Mouse (Mus musculus): Measurements from ENCODE around the gene Dgkz. TPM values are rescaled to one million over a fixed set of nuclear protein-coding genes. Genes with fewer than 3 reads are reported as not detected.

Gene Dgkz
- 100 to 1,000 TPM; 499 to 596 TPM for total RNA-seq (2021)
- long read RNA-seq, full-length matches to known transcripts = 403 of 740 reads
- long read RNA-seq, partial matches to known transcripts = 92 of 740 reads
- long read RNA-seq, other reads (novel, unspliced or antisense) = 245 of 740 reads

DNA sequence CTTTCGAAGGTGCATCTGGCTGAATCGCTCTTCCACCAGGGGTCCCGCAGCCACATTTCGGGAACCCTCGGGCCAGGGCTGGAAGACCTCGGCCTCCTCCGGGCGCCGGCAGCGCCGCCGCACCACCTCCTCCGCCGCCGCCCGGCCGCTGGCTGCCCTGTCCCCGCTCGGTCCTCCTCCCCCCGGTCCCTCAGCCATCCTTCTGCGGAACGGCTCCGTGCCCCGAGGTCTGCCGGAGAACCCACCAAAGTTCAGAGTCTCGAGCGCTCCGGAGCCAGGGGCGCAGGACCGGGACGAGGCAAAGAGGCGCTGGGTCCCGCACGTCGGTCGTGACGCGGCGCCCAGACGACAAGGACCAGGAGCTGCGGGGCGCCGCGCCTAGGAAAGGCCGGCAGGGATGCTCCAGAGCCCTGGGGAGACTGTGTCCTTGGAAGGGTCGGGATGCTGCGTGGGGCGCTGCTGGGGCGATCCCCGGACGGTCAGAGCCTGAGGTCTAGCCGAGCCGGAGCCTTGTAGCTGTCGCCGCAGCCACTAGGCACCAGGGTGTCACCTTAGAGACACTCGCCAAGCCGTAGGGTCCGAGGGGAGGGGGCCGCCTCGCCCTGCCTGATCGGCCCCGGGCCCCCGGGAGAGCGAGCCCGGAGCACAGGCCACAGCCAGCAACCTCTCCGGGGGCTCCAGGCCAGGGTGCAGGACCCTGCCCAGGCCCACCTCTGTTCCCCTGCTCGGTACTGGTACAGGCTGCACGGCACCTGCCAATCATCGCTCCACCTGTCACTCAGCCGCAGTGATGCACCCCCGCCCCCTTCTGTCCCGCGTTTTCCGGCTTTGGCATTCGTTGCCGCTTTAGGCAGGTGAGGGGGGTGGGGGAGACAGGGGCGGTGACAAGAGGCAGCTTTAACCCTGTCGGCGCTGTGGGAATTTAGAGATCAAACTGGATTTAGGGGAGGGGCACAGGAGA is at the start of gene Dgkz:
Gene Dgkz (minus strand): TSS at position 284 of the 961 bp plus-strand sequence.
- DNase-seq (ENCODE audit: low spot score in 2 of 2) = no peak

DNA sequence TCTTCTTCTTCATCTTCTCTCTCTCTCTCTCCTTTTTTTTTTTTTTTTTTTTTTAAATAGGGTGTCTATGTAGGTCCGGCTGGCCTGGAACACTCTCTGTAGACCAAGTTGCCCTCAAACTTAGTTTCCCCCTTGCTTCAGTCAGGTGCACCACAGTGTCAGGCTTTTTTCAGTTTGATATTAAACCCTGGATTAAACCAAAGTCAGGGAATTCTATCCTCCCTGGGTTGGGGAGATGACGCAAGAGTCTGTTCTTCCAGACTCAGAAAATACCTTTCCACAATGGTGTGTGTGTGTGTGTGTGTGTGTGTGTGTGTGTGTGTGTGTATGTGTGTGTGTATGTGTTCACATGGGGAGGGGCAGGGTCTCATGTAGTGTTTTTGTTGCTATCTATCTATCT is 49.5 kb upstream of the Dgkz start:
- no peak for DNase-seq (ENCODE audit: low spot score in 2 of 2)

DNA sequence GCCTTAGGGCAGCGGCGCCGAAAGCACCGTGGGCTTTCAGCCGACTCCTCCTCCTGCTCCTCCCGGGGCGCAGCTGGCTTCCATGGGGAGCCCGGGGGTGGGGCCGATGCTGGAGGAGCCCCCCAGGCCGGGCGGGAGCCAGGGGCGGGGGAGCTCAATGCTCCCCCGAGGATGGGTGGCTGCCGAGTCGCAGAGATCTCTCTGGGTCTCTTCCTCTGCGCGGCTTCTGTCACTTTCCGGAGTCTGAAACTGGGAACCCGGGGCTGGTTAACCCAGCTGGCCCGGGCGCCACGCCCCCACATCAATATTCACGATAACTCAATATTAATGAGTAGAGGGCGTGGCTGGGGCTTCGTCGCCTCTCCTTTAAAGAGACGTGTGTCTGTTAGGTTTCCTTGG is 48.6 kb upstream of the Dgkz start, which contains the start of gene Creb3l1:
Gene Creb3l1 (minus strand): TSS at position 229 of the 399 bp plus-strand sequence.
- peak in 1 of 2 experiments; percentile 65 for DNase-seq (ENCODE audit: low spot score in 2 of 2)

DNA sequence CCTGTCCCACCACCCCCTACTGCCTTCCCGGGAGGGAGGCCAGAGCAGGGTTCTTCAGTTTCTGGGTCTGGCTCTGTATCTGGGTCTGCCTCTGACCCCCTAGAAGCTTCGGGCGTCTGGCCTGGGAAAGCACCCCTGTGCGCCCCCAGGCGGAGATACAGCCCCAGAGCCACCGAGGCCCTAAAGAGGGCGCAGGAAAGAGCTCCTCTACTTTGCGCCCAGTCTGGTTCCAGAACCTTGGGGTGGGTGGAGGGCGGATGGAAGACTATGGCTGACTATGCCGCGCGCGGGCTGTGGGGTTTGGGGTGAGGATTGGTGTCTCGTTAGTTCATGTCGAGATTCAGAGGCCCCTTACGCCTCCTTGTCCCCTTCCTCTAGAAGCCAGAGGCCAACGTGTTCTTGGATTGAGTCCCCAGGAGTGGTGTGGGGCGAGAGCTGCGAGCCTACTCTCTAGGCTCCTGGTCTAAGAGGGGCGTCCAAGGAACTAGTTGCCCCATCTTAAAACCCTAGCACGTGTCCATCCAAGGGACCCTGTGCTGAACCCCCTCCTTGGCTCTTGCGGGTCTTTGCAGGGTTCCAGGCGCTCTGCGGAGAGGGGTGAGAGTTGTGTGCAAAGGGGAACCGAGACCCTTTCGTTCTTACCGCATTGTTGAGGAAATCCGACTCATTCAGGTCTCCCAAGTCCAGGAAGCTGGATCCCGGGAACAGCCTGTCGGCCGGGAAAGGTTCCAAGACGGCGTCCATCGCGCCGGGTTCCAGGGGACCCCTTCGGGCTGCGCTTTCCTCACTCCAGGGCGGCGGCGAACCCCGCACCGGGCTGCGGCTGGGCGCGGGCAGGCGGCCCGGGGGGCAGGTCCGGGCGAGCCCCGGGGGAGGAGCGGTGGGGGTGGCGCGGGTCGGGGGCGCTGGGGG is 48.0 kb upstream of the Dgkz start:
- peak in 1 of 2 experiments; percentile 27 for DNase-seq (ENCODE audit: low spot score in 2 of 2)

DNA sequence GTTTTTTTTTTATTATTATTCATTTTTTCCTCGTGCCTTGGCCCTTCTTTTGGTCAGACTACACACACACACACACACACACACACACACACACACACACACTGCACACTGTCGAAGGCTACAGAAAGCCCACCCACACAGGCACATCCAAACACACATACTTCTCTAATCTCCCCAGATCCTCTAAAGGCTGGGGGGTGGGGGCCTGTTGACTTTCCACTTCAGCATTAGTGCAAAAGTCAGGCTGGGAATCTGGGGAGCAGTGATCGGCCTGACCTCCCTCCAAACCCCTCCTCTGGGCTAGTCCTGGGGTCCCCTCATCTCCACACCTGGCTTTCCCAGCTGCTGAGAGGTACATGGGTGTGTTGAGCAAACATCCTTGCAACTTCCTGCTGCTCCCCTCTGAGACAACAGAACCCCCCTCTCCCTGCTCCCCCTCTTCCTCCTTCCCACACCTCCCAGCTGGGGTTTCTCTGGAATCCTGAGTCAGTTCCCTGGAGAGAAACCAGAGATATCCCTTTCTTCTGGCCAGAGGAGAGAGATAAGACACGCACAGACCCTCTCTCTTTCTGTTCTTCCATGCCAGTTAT is 45.1 kb upstream of the Dgkz start:
- no peak for DNase-seq (ENCODE audit: low spot score in 2 of 2)

DNA sequence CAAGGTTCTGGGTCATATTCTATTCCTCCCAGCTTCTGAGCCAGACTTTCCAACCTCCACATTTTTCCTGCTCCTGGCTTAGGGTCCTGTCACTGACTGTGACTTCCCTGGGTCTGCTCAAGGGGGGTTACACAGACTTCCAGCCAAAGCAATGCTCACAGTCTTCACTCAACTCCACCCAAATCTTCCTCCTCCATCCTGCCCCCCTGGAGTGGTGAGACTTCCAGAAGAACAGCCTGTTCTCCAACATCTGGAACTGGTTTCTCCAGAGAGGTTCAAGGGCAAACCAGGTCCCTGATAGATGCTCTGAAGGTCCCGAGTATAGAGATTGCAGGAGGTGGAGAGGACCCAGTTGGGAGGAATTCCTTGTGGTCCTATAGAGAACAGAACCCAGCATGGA is 41.8 kb upstream of the Dgkz start:
- DNase-seq (ENCODE audit: low spot score in 2 of 2) = no peak

DNA sequence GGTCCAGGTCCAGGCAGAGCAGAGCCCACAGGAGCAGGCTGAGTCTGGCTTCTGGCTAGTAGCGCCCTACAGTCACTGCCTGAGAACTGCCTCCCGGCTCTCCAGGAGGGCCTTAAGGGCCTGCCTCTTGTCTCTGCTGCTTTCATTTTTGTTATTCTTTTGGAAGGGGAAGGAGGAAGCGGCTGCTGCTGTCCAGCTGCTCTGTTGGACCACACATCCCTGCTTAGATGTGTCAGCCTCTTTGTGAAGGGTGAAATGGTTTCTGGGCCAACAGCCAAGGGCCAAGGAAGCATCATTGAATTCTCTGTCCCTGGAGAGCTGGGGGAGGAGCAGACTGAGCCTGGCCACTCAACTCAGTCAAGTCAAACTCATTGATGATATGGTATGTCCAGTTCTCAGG is 41.3 kb upstream of the Dgkz start:
- peak in 1 of 2 experiments; percentile 25 for DNase-seq (ENCODE audit: low spot score in 2 of 2)

DNA sequence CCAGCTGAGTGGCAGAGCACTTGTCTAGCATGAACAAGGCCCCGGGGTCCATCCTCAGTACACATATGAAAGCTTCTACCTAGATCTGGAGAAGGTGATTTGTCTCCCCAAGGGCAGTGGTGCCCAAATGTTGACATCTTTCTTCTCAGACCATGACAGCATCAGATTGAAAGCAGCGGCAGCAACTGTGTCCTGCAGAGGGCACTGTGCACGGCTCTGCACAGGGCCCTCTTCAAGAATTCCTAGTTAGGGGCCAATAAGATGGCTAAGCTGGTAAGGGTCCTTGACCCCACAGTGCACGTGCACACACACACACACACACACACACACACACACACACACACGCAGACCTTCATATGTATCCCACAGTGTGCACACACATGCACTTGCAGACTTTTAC is 39.2 kb upstream of the Dgkz start:
- no peak for DNase-seq (ENCODE audit: low spot score in 2 of 2)

DNA sequence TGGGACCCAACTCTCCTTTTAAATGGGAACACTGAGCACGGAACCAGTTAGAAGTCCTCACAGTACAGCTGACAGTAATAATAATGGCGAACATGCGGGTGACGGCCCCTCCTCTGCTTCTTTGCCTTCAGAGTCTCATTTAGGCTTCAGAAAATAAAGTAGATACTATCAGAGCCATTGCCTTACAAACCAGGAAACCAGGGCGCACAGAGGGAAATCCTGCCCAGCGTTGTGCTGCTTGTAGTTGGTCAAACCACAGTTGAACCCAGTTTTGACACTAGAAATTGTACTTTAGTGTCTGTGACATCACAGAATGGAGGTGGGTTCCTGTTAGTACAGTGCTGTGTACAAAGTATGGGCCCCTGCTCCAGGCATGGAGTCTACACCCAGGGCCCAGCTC is 38.6 kb upstream of the Dgkz start:
- DNase-seq (ENCODE audit: low spot score in 2 of 2) = no peak

DNA sequence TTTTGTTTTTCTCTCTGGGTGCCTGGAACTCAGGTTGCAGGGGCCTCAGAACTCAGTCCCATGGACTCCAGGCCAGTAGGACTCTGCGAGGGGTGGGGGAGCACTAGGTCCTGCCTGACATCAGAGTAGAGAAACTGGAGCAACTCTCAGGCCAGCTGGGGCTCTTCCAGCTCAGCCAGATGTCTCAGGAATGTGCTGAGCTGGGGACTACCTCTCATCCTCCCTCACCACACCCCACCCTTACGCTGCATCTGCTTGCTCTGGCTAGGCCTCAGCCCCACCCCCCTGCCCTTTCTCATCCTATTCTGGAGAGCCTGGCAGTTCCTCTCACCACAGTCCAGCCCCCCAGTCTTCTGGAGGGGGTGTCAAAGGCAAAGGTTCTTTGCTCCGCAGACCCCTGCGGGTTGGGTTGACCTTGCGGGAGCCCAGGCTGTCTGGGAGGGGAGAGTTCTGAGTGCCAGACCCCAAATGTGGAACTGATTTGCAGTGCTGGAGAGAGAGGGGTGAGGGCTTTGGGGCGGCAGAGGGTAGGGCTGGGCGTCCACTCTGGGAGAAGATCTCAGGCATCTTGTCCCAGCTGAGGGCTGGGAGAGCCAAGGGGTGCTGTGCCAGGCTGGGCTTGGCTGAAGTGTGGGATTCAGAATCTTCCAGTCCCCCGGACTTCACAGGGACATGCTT is 37.2 kb upstream of the Dgkz start:
- no peak for DNase-seq (ENCODE audit: low spot score in 2 of 2)

DNA sequence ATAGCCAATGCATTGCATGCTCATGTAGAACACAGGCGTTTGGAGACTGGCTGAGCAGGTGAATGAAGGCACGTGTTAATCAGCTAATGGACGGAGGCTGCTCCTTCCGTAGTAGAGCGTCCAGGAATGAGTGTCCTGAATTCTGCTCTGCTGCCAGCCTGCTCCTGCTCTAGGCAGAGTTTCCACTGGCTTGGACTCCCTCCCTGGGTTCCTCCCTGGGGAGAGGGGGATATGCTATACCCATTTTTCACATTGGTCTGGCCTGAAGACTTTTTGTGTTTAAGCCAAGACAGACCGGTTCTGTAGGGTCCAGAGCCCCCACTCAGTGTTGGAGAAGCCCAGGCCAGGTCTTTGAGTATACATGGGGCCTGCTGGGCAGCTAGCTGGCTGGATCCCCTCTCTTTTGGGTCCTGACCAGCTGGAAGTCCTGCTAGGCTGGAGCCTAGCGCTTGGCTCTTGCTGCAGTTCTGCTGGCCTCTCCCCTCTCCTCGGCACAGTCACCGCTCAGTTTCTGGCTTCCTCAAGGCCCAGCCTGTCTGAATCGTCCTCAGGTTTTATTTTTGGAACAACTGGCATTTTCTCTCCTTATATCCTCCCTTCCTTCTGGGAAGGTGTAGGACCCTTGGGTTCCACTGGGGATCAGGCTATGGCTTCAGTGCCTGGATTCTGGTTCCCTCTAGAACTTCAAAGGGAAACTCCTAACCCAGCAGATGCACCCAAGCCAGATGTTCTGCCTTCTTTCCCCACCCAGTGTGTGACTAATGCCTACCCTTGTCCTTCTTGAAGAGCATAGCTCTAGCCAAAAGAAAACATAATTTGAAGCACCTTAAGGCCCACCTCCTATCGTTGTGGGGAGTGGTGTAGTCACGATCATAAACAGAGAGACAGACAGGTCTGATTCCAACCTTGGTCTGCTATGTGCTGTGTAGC is 36.0 kb upstream of the Dgkz start:
- no peak for DNase-seq (ENCODE audit: low spot score in 2 of 2)

DNA sequence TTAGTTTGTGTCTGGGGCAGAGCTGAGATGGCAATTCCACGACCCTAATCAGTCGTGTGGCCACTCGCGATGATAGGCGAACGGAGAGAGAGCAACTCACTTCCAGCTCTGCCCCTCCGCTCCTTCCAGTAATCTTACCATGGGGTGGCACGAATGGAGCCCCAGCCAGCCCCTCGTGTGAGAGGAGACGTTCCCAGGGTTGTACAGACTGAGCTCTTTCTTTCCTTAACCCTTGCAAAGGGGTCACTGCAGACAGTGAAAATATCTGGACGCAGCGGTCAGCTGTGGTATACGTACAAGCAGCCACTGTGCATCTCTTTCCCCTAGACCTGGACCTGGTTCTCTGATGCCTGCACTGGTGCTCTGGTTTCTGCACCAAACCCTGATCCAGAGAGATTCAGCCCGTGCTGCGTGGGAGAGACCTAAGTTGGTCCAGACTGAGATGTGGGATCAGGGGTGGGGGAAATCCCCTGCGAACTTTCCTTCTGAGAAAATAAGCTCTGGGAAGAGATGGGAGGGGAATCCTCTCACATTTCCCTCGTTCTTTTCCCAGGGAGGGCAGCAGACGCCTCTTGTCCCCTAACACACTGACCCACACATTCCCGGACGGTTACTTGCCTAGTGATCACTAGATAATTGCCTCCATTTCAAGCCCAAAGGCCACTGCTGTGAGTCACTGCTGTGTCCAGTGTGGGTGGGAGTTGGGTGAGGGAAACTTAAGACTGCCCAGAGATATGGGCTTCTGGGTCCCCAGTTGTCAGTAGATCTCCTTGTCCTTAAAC is 33.1 kb upstream of the Dgkz start:
- DNase-seq (ENCODE audit: low spot score in 2 of 2) = no peak

DNA sequence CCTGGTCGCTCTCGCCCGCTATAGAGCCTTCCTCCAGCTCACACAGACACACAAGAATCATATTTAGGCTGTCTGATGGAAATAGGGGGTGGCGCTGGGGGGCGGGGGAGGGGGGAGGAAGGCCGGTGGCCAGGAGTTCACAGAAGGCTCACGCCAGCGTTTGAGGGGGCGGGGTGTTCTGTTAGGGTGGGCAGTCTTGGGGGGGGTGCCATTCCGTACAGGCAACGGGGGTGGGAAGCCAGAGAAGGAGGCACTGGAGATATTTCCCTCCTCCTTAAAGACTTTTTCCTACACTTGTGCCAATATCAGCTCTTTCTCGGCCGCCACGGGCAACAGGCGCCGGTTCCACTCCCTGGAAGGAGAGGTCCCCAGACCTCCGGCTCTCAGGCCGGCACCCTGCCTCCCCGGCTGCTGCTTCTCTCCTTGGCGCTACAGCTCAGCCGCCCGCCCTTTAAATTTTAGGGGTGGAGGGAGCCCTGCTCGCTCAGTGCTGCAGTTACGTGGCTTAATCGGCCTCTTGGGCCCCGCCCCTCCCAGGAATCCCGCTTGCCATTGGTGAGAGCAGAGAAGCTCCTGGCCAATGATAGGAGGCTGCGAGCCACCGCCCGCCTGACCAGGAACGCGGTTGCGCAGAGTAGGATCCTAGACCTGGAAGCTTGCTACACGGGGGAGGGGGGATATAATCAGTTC is 32.4 kb upstream of the Dgkz start:
- DNase-seq (ENCODE audit: low spot score in 2 of 2) = peak; percentile 97 to 98

DNA sequence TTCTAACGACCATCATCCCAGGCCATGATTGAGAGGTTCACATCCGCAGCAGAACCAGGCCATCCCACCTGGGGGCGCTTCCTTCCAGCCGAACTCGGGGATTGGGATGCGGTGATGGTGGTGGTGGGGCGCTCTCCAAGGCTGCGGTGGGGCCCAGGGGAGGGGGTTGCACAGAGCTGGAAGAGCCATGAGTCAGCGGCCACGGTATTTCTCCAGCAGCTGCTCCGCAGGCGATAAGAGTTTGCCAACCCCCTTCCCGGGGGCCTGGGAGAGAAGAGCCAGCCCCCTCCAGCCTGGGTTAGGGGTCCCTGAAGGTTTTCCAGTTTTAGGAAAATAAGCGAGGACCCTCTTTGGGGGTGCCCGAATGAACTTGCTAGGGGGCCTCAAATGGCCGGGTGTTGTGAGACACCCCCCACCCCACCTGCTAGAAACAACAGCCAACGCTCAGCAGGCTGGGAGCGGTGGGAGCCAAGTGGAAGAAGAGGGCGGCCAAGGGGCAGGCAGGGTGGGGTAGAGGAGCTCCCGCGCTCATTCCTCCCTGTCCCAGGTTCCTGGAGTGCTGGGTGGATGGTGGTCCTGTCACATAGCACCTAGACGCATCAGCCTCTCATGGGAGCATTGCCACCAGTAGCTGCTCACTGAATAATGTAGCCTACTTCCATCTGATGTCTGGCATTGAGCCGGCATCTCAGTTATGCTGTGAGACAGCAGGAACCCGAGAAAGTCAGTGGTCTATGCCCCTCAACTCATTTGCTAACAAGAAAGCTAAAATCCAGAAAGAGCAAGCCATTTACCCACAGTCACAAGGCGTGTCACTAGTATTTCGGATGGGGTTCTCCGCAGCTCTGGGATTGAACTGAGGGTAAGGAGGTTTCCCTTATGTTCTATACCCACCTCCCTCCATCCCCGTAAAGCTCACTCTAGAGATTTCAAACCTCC is 31.6 kb upstream of the Dgkz start:
- DNase-seq (ENCODE audit: low spot score in 2 of 2) = peak; percentile 46 to 53

DNA sequence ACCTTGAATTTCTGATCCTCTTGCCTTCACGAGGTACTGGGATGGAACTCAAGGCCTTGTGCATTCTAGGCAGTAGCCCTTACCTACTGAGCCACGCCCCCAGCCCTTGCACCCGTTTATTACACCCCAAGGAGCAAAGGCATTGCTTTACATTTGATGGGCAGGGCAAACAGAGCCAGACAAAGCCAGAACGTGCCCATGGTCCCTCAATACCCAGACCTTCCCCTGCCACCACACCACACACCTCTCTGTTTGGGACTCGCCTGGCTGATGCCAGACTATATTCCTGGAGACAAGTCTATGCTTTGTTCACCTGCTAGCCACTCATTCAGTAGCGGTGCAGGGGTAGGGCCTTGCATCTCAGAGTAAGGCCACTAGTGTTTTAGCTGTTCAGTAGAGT is 30.8 kb upstream of the Dgkz start:
- no peak for DNase-seq (ENCODE audit: low spot score in 2 of 2)

DNA sequence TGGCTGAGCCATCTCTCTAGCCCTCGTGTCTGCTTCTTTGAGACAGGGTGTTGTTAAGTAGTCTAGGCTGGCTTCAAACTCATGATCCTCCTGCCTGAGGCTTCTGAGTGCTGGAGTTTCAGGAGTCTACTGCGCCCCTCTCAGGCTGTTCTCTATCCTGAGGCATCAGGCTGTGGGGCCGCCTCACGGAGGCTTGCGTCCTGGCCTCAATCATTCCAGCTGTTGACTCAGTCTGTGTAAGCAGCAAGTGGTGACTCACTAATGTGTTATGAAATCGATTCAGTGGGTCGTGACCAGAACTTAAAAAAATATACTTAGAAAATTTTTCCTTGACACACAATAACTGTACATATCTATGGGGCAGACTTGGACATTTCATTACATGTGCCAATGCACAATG is 29.0 kb upstream of the Dgkz start:
- no peak for DNase-seq (ENCODE audit: low spot score in 2 of 2)

Data from layer of hippocampus, adult 18-20 months (tissue).